Mouse (Mus musculus) neural tube, embryonic 14.5 days (tissue): Measurements from ENCODE around the gene Pitpnm2. TPM values are rescaled to one million over a fixed set of nuclear protein-coding genes. Genes with fewer than 3 reads are reported as not detected.

Experiments used
- ATAC-seq: fragments of 200-750 bp; cut with Nextera tagmentation; 2 replicates; pipeline ENCODE4 v1.8.0; 2017; ENCODE audit warnings: low read depth, mild to moderate bottlenecking, moderate TSS enrichment, moderate library complexity
- H3K27ac ChIP-seq: fragments of 300-500 bp; sonication (generic); 2 replicates; pipeline ENCODE4 v1.5.1; 2014; ENCODE audit warnings: low read depth, mild to moderate bottlenecking, control low read depth, low read length, moderate library complexity, mixed read lengths
- H3K27me3 ChIP-seq: fragments of 300-500 bp; sonication (generic); 2 replicates; pipeline ENCODE4 v1.6.1; 2014; ENCODE audit warnings: low read length; ENCODE audit not compliant: control insufficient read depth, insufficient read depth
- H3K36me3 ChIP-seq: fragments of 300-500 bp; sonication (generic); 2 replicates; pipeline ENCODE4 v1.6.1; 2014; ENCODE audit warnings: low read length, mixed read lengths; ENCODE audit not compliant: control insufficient read depth, insufficient read depth
- H3K4me1 ChIP-seq: fragments of 300-500 bp; sonication (generic); 2 replicates; pipeline ENCODE4 v1.6.1; 2014; ENCODE audit warnings: low read length; ENCODE audit not compliant: control insufficient read depth, insufficient read depth
- H3K4me2 ChIP-seq: fragments of 300-500 bp; sonication (generic); 2 replicates; pipeline ENCODE4 v1.6.1; 2014; ENCODE audit warnings: mild to moderate bottlenecking, low read depth, low read length, control low read depth
- H3K4me3 ChIP-seq: fragments of 300-500 bp; sonication (generic); 2 replicates; pipeline ENCODE4 v1.5.1; 2014; ENCODE audit warnings: low read depth, low read length, control low read depth, mixed read lengths
- H3K9ac ChIP-seq: fragments of 300-500 bp; sonication (generic); replicated peaks from 2 replicates; pipeline ENCODE4 v1.6.1; 2014; ENCODE audit warnings: low read depth, mild to moderate bottlenecking, control low read depth, low read length, mixed read lengths
- H3K9me3 ChIP-seq: fragments of 300-500 bp; sonication (generic); 2 replicates; pipeline ENCODE4 v1.6.1; 2016; ENCODE audit warnings: low read length; ENCODE audit not compliant: control insufficient read depth
- WGBS: fragments of 180-500 bp; shearing (Covaris S2); extraction: QIAGEN DNeasy Blood & Tissue Kit; methylation state at CpG from one replicate; pipeline ENCODE4 v1.1.7; 2014; 5-methylcytosine and 5-hydroxymethylcytosine counted together
- polyA plus RNA-seq: library from polyadenylated mRNA; unstranded; fragments of >200 nt; fragmentation: Nextera tagmentation; extraction: Ambion mirVana; gene quantifications from 2 replicates; pipeline ENCODE4 v1.2.1, GENCODE M21; 2014

Gene Pitpnm2
- polyA plus RNA-seq, 1 experiment from 2014 or later, result 14.3 TPM

DNA sequence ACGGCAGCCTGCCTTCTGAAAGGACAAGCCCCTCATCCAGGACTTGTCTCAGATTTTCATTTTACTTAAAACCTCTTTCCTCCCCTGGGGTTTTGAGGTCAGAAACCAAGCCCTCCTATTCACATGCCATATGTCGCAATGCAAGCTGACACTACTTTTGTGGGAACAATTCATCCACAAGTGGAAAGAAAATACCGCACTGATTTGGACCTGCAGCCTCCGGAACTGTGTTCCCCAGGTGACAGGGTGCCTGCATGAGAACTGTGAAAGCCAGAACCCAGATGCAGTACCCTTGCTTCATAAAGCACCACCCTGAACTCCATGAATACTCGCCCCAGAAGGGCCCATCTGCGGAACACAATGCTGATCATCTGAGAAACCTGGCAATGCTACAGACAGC is 22.4 kb downstream of the Pitpnm2 start:
- Histone ChIP-seq H3K4me3 (no peak overlapping the region), H3K36me3 (no peaks in the 10 kb centered on the region), H3K27ac (no peak overlapping the region), H3K4me2 (no peak overlapping the region), H3K4me1 (peaks cover 3% of the 10 kb centered on the region; the same call in 1 of the 2 replicates), H3K9ac (no peak overlapping the region), H3K9me3 (no peaks in the 10 kb centered on the region), H3K27me3 (no peaks in the 10 kb centered on the region)
- ATAC-seq, result no peak
- 58% methylated on average over 6 of the region's 6 CpGs for WGBS

- no peak overlapping the region for H3K9ac ChIP-seq
- H3K4me2 ChIP-seq, result no peak overlapping the region
- no peaks in the 10 kb centered on the region for H3K4me1 ChIP-seq
- no peak overlapping the region for H3K4me3 ChIP-seq
- H3K9me3 ChIP-seq, result no peaks in the 10 kb centered on the region
- no peak overlapping the region for H3K27ac ChIP-seq
- no peaks in the 10 kb centered on the region for H3K36me3 ChIP-seq
- no peak for ATAC-seq
- no peaks in the 10 kb centered on the region for H3K27me3 ChIP-seq
- 89% methylated on average over 4 of the region's 4 CpGs for WGBS
Measured at GRCm38 (mm10) chr5:124226494-124226893, 23.1 kb downstream of the Pitpnm2 start.

DNA sequence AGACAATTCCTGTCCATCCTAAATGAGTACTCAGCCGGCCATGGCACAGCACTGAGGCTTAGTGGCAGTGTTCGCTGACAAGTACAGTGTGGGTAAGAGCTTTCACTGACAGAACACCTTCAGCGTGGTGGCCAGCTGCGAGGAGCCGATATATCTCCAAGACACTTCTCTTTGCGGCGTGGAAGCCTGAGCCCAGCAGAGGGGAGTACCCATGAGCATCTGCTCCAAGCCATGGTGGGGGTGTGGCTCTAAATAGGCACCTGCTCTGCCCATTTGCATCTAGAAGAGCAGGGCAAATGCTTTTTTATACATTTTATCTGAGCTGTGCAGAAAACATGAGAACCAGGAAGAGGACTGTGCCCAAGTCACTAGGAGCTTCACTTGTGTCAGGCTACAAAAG is 23.7 kb downstream of the Pitpnm2 start:
- Histone ChIP-seq H3K4me3 (no peak overlapping the region), H3K4me2 (no peak overlapping the region), H3K36me3 (no peaks in the 10 kb centered on the region), H3K9ac (no peak overlapping the region), H3K9me3 (no peaks in the 10 kb centered on the region), H3K27me3 (no peaks in the 10 kb centered on the region), H3K4me1 (no peaks in the 10 kb centered on the region), H3K27ac (no peak overlapping the region)
- 80% methylated on average over 7 of the region's 7 CpGs for WGBS
- no peak for ATAC-seq

DNA sequence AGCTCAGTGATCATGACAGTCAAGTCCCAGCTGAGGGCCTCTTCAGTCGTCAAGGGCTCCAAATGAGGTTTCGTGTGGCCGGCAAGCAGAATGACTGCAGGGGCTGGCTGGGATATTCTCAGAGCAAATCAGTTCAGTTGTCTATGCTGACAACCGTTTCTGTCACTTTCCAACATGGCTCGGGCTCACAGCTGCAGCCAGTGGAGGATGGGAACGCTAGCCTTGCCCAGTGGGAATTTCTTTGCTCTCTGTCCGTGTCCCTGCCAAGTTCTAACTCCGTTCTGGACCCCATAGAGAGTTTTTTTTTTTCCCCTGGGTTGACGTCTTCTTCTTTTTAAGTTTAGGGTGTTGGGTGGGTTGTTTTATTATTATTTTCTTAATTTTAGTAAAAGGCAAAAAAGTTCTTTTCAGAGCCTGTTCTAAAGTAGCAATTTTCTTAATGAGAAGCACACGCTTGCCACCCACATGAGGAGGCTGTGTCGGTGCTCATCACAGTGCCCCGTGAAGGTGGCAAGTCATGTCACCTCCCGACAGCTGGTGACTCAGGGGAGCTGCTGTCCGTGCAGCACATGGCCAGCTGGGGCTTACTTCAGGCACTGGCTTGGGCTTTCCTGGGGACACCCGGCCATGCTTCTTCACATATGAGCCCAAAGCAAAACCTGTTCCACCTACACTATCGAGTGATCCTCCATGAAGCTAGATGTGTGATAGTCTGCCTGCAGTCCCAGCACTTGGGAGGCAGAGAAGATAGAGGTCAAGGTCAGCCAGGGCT is 25.1 kb downstream of the Pitpnm2 start:
- H3K4me2 ChIP-seq, result no peak overlapping the region
- no peaks in the 10 kb centered on the region for H3K9me3 ChIP-seq
- H3K9ac ChIP-seq, result no peak overlapping the region
- H3K4me3 ChIP-seq, result no peak overlapping the region
- H3K27me3 ChIP-seq, result no peaks in the 10 kb centered on the region
- peaks cover 2% of the 10 kb centered on the region for H3K4me1 ChIP-seq
- 62% methylated on average over 16 of the region's 16 CpGs for WGBS
- no peak for ATAC-seq
- no peaks in the 10 kb centered on the region for H3K36me3 ChIP-seq
- no peak overlapping the region for H3K27ac ChIP-seq

DNA sequence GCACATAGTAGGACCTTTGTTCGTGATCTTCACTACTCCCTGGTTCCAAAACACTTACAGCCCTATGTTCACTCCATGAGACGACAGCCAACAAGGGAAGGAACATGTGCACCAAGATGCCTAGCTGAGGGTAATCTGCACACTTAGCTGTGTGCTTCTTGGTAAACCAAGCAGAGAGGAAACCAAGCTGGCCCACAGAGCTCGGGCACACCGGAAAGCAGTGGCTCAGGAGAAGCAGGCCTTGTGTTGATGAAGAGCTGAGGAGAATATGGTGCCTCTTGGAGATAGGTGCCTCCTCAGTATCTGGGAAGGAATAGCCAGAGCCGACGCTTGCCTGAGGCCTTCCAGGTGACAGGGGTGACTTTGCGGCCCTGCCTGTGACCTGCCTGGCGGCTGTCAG is 26.0 kb downstream of the Pitpnm2 start:
- Histone ChIP-seq H3K36me3 (no peaks in the 10 kb centered on the region), H3K4me1 (peaks cover 8% of the 10 kb centered on the region), H3K27me3 (no peaks in the 10 kb centered on the region), H3K27ac (no peak overlapping the region), H3K4me2 (no peak overlapping the region), H3K9me3 (no peaks in the 10 kb centered on the region), H3K9ac (no peak overlapping the region), H3K4me3 (no peak overlapping the region)
- 93% methylated on average over 8 of the region's 8 CpGs for WGBS
- ATAC-seq, result no peak

- no peak for ATAC-seq
- Histone ChIP-seq H3K9me3 (no peaks in the 10 kb centered on the region), H3K4me3 (no peak overlapping the region), H3K36me3 (no peaks in the 10 kb centered on the region), H3K27ac (no peak overlapping the region), H3K4me2 (no peak overlapping the region), H3K27me3 (no peaks in the 10 kb centered on the region), H3K4me1 (peaks cover 8% of the 10 kb centered on the region), H3K9ac (no peak overlapping the region)
- WGBS, result 88% methylated on average over 11 of the region's 11 CpGs
Measured at GRCm38 (mm10) chr5:124222696-124223095, 26.9 kb downstream of the Pitpnm2 start.

- Histone ChIP-seq H3K9ac (no peak overlapping the region), H3K4me3 (no peak overlapping the region), H3K4me1 (peaks cover 8% of the 10 kb centered on the region), H3K9me3 (no peaks in the 10 kb centered on the region), H3K36me3 (no peaks in the 10 kb centered on the region), H3K4me2 (no peak overlapping the region), H3K27ac (no peak overlapping the region), H3K27me3 (no peaks in the 10 kb centered on the region)
- ATAC-seq, result no peak
- 80% methylated on average over 7 of the region's 7 CpGs for WGBS
Measured at GRCm38 (mm10) chr5:124221736-124222040, 27.9 kb downstream of the Pitpnm2 start.

- ATAC-seq, result no peak
- H3K27ac ChIP-seq, result no peak overlapping the region
- WGBS, result 63% methylated on average over 7 of the region's 7 CpGs
Measured at GRCm38 (mm10) chr5:124221037-124221735, 28.4 kb downstream of the Pitpnm2 start.

DNA sequence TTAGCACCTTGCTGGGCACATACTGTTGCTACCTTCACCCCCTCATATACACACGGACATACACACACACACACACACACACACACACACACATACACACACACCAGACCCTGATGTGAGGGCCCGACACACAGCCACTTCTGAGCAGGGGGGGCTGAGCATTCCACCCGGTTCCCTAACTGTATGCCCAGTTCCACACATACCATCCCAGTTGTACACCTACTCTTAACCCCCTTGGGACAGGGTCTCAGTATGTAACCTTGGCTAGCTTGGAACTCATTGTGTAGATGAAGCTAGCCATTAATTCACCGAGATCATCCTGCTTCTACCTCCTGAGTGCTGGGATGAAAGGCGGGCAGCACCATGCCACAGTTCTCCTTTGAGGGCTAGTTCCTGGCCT is 29.0 kb downstream of the Pitpnm2 start:
- Histone ChIP-seq H3K4me3 (no peak overlapping the region), H3K4me1 (peaks cover 8% of the 10 kb centered on the region), H3K36me3 (no peaks in the 10 kb centered on the region), H3K4me2 (no peak overlapping the region), H3K9ac (no peak overlapping the region), H3K27ac (no peak overlapping the region), H3K9me3 (no peaks in the 10 kb centered on the region), H3K27me3 (no peaks in the 10 kb centered on the region)
- WGBS, result 89% methylated on average over 5 of the region's 5 CpGs
- no peak for ATAC-seq

More at GRCm38 (mm10) chr5:124221037-124221735, 28.4 kb downstream of the Pitpnm2 start:
- Histone ChIP-seq H3K4me3 (no peak overlapping the region), H3K4me2 (no peak overlapping the region), H3K9me3 (no peaks in the 10 kb centered on the region), H3K4me1 (peaks cover 8% of the 10 kb centered on the region), H3K36me3 (no peaks in the 10 kb centered on the region), H3K27me3 (no peaks in the 10 kb centered on the region), H3K9ac (no peak overlapping the region)
